Mouse (Mus musculus): Measurements from ENCODE around the gene Samd4b.

The Samd4b gene

DNA sequence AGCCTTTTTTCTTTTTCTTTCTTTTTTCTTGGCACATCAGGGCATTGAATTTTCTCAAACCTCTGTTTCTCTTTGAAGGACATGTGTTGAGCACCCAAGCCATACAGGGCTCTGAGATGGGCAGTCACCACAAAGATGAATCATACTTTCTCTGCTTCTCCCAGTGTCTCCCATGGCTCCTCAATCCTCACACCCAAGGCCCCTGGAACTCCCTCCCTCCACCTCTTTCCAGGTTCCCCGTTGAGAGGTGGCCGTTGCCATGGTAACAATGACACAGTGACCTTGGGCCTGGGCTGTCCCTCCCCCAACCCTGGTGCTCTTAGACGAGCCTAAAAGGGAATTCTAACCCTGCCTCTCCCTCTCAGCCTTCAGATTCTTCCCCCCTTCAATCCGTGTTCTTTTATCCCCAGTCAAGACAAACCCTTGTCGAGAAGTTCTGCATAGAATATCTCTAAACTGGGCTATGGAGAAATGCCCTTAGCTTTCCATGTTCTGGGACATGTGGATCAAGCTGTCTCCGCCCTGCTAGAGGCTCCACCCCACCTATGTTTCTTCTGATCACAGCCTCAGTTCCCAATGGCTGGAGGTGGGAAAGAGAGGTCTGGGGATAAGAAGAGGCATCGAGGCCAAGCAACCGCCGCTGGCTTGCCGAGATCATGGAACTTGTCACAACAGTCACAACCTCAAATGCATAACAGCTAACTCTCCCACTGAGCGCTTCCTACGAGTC lies 150.7 kb downstream of the Samd4b start:
- DNase-seq (ENCODE audit: low read depth, low spot score), result no peak

DNA sequence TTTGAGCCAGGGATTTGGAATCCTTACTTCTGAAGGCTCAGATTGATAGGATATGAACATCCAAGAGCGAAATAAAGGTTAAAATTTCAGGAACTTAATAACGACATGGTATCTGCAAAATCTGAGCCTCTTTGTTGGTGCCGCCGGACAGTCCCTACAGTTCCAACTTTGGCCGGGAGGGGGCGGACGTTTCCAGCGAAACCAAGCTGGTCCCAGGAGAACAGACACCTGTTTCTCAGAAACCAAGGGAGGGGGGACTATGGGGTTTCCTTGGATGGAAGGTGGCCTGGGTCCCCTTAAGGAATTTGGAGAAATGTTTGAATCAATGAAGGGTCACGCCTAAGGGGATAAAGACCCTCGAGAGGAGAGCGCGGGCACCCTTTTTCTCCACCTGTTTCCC lies 151.5 kb downstream of the Samd4b start:
- peak; percentile 75 for DNase-seq (ENCODE audit: low read depth, low spot score)

DNA sequence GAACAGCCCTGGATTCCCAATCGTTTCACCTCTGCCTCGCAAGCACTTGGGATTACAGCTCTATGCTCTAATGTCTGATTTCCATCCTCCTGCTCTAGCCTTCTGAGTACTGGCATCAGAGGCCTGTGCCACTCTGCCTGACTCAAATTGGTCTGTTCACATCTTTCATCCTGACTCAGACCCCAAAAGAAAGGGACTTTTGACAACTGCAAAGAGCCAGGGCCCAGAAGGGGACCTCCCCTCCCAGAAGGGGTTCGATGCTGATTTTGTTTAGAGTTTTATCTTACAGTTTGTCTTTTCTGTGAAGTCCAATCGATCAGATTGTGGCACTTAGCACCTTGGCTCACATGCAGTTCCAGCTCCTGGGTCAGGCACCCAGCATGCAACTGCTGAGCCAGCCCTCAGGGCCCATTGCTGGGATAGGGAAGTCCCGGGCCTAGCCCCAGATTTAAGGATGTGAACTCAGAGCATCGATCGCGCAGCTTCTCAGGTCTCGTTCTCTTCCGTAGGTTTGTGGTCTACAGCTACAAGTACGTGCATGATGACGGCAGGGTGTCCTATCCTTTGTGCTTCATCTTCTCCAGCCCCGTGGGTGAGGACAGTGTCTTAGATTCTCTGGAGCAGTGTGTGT lies 153.5 kb downstream of the Samd4b start:
- DNase-seq (ENCODE audit: low read depth, low spot score), result no peak

DNA sequence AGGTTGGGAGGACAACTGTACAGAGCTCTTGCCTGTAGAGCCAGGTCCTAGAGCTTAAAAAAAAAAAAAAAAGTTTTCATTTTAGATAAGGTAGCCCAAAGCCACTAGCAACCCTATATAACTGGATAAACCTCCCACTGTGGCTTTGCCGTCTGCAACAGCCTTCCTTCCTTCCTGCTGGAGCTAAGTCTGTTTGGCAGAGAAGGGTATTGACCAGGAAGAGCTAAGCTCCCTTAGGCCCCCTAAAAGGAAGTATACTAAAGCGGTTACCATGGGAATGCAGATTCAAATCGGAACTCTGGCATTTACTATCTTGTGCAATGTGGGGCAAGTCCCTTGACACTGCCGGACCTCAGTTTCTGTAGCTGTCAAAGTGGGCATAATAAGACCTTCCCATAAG lies 155.3 kb downstream of the Samd4b start:
- DNase-seq (ENCODE audit: low read depth, low spot score), result peak; percentile 39

DNA sequence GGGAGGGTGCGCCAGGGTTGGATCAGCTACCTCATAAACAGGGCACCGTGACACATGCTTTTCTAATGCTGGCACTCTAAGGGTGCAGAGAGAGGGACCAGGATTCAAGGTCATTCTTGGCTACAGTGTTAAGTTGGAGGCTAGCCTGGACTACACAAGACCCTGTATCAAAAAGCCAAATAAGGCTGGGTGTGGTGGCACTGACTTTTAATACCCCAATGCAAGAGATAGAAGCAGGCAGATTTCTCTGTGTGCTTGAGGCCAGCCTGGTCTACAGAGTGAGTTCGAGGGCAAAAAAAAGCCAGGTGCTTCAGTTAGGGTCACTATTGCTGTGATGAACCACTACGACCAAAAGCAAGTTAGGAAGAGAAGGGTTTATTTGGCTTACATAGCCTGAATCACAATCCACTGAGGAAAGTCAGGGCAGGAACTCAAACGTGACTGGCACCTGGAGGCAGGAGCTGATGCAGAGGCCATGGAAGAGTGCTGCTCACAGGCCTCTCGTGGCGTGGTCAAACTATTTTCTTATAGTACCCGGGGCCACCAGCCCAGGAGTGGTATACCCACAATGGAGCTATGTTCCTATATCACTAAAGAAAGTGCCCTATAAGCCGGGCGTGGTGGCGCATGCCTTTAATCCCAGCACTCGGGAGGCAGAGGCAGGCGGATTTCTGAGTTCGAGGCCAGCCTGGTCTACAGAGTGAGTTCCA lies 156.0 kb downstream of the Samd4b start:
- DNase-seq (ENCODE audit: low read depth, low spot score), result no peak

DNA sequence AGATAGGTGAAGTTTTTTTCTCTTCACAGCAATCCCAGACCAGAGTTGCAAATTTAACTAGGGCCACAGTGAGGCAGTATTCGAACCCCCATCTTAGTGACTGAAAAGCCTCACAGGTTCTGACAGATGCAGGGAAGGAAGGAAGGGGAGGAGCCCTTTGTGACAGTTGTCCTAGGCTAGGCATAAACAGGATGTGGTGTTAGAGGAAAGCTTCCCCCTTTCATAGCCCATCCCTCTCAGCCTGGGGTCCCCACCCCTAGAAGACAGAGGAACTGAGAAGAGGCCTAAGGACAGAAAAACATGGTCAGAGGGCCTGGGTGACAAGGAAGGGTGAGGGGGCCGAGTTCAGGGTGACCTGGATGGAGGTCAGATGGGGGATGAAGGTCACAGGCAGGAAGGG lies 157.2 kb downstream of the Samd4b start:
- DNase-seq (ENCODE audit: low read depth, low spot score), result peak; percentile 35

DNA sequence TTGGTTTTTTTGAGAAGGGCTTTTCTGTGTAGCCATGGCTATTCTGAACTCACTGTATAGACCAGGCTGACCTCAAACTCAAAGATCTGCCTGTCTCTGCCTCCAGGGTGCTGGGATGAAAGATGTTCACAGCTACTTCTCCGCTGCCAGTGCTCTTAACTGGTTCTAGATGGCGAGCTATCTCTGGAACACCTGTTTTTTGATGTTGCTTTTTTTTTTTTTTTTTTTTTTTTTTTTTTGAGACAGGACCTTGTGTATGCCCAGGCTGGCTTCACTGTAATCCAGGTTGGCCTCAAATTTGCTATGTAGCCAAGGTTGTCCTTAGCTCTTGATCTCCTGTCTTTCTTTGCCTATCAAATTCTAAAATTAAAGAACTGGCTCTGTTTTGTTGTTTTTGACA lies 159.2 kb downstream of the Samd4b start:
- DNase-seq (ENCODE audit: low read depth, low spot score), result no peak

DNA sequence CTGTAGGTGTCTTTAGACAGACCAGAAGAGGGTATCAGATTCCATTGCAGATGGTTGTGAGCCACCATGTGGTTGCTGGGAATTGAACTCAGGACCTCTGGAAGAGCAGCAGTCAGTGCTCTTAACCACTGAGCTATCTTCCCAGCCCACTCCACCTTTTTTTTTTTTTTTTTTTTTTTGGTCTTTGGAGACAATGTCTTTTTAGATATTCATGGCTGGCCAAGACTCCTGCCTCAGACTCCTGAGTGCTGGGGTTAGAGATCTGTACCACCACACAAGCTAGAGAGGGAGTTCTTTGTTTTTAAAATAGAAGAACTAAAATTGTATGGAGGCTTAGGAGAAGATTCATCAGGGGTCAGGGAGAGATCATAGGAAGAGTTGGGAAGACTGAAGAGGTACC lies 160.0 kb downstream of the Samd4b start:
- no peak for DNase-seq (ENCODE audit: low read depth, low spot score)

DNA sequence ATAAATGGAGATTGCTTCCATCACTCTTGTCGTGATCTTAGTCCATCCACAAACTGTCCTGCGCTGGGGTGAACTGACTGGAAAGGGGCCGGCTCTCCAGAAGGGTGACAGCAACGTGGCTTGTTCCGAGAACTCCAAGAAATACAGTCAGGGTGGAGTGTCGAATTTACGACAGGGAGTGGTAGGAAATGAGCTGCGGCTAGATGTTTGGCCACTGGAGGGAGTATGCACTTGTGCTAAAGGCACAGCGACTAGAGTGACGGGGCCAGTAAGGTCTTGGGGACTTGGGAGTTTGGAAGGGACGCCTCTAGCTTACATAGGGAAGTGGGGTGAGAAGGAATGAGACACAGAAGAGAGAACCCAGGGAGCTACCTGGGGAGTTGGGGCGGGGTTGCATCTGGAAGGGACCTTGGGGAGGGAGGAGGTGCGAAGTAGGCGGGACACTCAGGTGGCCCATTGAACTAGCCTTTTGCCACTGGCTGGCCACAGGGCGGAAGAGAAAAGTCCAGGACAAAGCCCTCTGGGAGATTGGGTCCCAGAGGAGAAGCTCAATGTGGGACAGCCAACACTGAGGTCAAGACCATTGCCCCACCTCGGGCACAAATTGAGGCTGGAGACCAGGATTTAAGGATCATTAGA lies 160.9 kb downstream of the Samd4b start, which contains the start of gene Gmfg:
Gmfg (plus strand) TSS at position 516 of the 639 bp plus-strand sequence.
- DNase-seq (ENCODE audit: low read depth, low spot score), result peak; percentile 93

DNA sequence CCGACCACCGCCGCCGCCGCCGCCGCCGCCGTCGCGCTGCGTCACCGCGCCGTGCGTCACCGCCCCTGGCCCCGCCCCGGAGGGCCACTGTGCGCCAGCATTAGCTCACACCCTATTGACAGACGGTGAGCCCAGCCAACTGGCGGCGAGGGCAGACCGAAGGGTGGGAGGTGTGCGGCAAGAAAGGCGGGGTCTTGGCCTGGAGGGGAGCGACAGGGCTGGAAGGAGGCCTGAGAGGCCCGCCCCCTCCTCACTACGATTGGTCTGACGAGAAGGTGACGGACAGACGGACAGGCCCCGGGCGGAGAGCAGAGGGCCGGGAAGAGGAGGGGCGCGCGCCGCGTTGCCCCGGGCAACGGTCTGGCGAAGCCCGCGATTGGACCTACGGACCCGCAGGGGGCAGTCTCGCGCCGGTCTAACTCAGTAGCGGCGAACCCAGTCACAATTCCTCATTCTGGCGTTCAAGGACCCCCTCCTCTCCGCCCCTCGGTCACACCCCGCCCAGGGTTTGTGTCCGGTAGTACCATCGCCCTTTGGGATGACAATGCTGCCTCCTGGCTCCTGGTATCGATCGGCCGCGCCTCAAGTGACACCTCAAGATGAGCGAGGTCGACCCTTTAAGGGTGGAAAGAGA lies 161.6 kb downstream of the Samd4b start:
- peak; percentile 100 for DNase-seq (ENCODE audit: low read depth, low spot score)

DNA sequence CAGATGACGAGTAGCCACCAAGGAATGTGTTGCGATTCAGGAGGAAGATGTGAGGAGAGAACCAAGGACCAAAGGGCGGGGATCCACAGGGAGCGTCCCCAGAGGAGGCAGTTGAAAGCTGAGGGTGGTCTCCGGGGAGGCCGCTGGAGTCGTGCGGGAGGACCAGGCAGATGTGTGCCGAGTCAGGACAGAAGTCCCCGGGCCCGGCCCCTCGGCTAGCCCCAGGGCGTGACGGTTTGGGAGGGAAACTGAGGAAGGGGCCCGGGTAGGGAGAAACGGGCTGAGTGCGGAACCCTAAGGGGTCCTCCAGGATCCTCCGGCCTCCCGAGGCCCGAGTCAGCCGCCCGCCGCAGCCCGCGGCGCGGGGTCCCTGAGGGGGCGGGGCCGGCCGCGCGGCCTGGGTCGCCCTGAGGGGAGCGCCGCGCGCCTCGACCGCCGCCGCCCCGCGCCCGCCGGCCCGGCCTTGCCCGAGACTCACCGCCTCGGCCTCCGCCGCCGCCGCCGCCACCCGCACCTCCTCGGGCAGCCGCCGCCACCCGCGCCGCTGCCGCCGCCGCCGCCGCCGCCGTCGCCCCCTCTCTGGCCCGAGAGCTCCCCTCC lies 162.2 kb downstream of the Samd4b start:
- no peak for DNase-seq (ENCODE audit: low read depth, low spot score)

DNA sequence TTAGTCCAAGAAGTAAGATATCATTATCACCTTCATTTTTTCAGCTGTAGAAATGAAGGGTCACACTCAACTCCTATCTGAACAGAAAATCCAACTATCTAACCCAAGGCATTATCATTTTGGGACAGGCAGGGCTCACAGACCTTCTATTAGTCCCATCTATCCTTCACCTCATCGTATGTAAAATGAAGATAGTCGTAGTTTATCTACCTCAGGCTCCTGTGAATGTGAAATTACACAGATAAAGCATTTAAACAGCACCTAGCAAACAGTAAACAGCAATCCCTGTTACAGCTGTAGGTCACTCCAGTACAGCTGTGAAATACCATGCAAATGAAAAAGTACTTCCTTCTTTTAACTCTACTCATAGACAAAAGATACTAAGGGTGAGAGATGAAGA lies 165.7 kb downstream of the Samd4b start:
- DNase-seq (ENCODE audit: low read depth, low spot score), result no peak

DNA sequence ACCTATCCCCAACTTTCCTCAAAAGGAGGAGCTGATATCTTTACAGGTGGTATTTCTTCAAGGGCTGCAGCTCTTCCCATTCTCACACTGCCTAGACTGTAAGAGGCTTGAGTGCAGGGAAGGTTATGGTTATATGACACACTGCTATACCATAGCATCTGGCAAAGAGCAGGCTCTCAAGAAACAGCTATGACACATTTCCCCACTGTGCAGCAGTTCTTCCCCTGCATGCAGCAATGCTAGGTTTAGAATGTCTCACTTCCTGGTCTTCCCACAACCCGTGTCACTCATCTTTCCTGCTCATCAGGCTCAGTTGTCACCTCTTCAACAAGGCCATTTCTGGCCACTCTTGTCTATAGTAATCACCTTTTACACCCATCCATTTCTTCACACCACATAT lies 167.4 kb downstream of the Samd4b start:
- DNase-seq (ENCODE audit: low read depth, low spot score), result no peak

DNA sequence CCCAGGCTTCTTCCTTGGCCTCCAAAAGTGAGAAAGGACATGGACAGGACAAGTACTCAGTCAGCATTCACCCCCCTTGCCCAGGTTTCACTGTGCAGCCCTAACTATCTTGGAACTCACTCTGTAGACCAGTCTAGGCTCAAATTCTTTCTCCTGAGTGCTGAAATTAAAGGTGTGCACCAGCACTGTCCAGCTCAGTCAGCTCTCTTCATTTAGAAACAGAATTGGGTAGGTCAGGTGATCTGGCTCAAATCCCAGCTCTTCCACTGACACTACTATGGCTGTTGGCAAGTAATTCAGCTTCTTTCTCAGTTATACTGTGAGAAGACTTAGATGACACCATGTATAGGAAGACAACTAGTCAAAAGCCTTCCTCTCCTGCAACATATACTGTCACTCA lies 170.2 kb downstream of the Samd4b start:
- DNase-seq (ENCODE audit: low read depth, low spot score), result peak; percentile 67

DNA sequence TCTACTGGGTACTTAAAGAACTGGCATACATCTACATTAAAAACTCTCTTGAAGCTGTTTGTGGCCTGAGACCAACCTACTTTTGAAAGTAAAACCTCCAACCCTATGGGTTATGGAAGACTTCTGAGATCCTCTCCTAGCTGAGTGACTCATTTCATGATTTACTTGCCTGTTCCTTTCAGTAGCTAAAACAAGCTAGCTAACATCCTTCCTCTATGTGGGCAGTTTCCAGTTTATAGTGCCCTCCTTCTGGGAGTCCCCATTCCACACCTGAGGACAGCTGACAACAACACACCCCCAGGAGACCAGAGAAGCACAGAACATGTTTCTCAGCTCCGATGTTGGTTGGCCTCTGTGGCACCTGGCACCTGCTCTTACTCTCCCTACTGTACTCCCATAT lies 174.9 kb downstream of the Samd4b start:
- DNase-seq (ENCODE audit: low read depth, low spot score), result no peak

DNA sequence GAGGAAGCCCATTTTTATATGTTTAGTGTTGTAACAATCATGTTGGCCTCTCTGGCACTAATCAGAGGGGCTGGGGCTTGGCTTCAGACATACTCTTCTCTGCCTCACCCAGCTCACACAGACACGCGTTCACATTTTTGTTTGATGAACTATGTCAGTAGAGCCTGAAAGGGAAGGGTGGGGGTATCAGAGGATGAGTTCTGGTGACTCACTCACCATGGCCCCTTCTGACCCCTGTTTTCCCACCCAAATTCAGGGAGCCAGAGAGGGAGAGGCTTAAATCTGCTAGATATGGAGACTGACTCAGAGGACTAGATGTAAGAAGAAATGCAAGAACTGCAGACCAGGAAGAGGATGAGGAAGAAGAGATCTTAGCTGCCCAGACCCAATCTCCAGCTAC lies 178.5 kb downstream of the Samd4b start:
- no peak for DNase-seq (ENCODE audit: low read depth, low spot score)

DNA sequence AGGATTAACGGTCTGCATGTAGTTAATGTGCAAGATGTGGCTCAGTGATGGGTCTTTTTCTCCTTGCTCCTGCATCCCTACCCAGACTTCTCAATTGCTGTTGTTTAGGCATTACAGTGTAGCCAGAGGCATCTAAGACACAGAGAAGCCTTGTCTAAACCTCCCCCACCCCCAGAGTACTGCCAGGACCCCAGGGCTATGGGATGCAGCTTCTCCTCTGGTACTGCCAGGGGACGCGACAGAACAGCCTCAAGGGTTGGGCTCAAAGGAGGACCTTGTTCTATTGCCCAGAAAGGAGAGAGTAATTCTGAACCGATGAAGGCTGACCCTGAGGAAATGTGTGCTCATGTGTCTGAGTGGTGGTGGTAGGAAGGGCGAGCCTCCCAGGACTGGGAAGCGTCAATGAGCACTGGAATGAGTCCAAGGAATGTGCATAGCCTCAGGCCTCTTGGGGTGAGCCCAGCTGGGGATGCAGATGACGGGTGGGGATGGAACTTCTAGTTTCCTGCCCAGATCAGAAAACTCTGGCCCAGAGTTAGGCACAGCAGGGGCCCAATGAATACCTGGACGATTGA lies 179.8 kb downstream of the Samd4b start:
- peak; percentile 69 for DNase-seq (ENCODE audit: low read depth, low spot score)

DNA sequence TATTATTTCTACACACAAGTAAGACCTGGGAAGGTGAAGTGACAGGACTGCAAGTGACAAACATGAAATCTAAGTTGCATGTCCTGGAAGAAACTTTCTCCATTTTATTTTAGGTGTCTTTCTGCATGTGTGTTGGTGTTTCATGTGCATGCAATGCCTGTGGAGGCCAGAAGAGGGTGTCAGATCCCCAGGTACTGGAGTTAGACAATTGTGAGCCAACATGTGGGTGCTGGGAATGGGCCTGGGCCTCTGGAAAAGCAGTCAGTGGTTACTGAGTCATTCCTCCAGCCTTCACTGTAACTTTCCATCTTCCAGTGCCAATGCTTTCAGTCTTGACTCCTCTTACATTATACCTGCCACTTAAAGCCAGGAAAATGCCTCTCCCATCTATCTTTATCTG lies 180.6 kb downstream of the Samd4b start:
- no peak for DNase-seq (ENCODE audit: low read depth, low spot score)

DNA sequence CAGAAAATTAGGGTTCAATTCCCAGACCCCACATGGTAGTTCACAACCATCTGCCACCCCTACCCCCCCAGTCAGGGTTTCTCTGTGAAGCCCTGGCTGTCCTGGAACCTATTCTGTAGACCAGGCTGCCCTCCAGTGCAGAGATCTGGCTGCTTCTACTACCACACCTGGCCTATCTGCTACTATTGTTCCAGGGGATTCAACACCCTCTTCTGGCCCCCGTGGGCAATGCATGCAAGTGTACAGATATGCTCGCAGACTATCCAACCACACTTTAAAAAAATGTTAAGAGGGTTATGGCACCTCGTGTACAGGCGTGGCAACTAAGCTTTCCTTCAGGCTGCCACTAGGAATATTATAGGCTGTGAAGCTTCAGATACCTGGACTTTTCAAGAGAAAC lies 185.1 kb downstream of the Samd4b start:
- DNase-seq (ENCODE audit: low read depth, low spot score), result no peak

DNA sequence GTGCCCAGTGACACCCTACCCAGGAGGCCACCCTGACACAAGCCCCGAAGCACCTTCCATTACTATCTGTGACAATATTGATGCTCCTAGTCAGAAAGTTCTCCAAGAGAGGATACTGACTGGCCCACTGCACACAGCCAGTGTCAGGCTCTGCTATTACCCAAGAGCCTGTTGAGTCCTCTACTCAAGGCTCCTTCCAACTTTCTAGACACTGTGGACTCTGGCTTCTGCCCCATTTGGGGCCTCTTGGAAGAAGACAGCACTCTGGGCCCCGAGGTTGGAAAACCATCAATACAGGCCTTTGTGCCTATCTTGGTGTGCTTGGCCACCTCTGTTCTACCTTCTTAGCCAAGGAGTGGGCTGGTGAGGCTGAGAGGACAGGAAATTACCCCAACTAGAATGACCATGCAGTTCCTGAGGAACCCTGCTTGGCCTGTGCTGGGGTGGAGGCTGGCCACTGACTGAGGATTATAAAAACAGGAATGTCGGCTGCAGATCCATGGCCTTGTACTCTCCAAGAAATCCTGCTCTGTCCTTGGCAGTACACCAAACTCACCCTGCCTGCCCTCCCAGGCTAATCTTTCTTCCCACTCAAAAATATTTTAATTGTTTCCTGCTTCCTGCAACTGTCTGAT lies 187.0 kb downstream of the Samd4b start:
- DNase-seq (ENCODE audit: low read depth, low spot score), result no peak

DNA sequence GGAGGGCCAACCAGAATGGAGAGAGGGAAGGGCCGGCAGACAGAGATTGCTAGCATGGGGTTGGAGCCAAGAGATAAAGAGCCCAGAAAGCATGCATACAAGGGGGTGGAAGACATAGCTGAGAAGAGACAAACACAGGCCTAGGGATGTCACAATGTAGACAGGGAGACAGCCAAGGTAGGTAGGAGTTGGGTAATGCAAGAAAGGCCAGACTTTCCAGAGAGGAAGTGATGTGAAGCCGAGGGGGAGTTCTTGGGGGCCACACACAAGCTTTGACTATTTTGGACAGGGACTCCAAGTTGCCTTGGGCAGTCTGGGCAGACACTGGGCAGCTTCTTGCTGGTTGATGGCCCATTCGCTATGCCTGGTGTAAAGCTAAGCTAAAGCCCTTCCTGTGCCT lies 196.0 kb downstream of the Samd4b start:
- no peak for DNase-seq (ENCODE audit: low read depth, low spot score)

Measured in brain, adult 2 months (tissue).